Mouse (Mus musculus) MEL (cell line): Measurements from ENCODE around the gene Xlr5c. TPM values are rescaled to one million over a fixed set of nuclear protein-coding genes. Genes with fewer than 3 reads are reported as not detected.
"Not testable (repeated sequence)": the region's sequence is repeated elsewhere in the genome, so short reads cannot be mapped to it uniquely, and the experiment has no call there.

Experiments used
- DNase-seq: peaks from one replicate; pipeline ENCODE4 v3.0.0; 2011; ENCODE audit warnings: low read depth, low spot score
- H3K27ac ChIP-seq: 2 replicates; pipeline ENCODE4 v1.5.1; 2012; ENCODE audit warnings: low read depth, mild to moderate bottlenecking, control low read depth, low read length, moderate library complexity; ENCODE audit not compliant: control insufficient read depth
- H3K27me3 ChIP-seq, 2 experiments: fragments of 150-350 bp in 1 of 2; sonication (generic) in 1 of 2; 2 replicates each; pipeline ENCODE4 v1.6.1; 2012; ENCODE audit warnings: low read length in 2 of 2, mild to moderate bottlenecking in 2 of 2, improper control_type of control experiment in 1 of 2, moderate library complexity in 1 of 2; ENCODE audit not compliant: insufficient read depth in 2 of 2, control insufficient read depth in 1 of 2
- H3K36me3 ChIP-seq, 2 experiments: 2 replicates each; pipeline ENCODE4 v1.6.1; 2012 to 2014; ENCODE audit warnings: low read length in 2 of 2, improper control_type of control experiment in 1 of 2, inconsistent platforms in 1 of 2, mild to moderate bottlenecking in 1 of 2; ENCODE audit not compliant: insufficient read depth in 2 of 2, control insufficient read depth in 1 of 2
- H3K4me1 ChIP-seq, 2 experiments: fragments of 150-350 bp in 1 of 2; sonication (generic) in 1 of 2; 2 replicates each; pipeline ENCODE4 v1.6.1; 2012; ENCODE audit warnings: low read length in 2 of 2, improper control_type of control experiment in 1 of 2, mild to moderate bottlenecking in 1 of 2; ENCODE audit not compliant: insufficient read depth in 2 of 2, control insufficient read depth in 1 of 2
- H3K4me3 ChIP-seq, 2 experiments: fragments of 150-350 bp in 1 of 2; sonication (generic) in 1 of 2; 2 replicates each; pipeline ENCODE4 v1.5.1; 2012; ENCODE audit warnings: low read depth in 2 of 2, low read length in 2 of 2, mild to moderate bottlenecking in 2 of 2, moderate library complexity in 2 of 2, control low read depth in 1 of 2, improper control_type of control experiment in 1 of 2; ENCODE audit not compliant: control insufficient read depth in 1 of 2, insufficient read depth in 1 of 2
- H3K79me2 ChIP-seq: 2 replicates; pipeline ENCODE4 v1.6.1; 2012; ENCODE audit warnings: mild to moderate bottlenecking, low read length, moderate library complexity; ENCODE audit not compliant: control insufficient read depth, poor library complexity, insufficient read depth
- H3K9ac ChIP-seq: 2 replicates; pipeline ENCODE4 v1.6.1; 2012; ENCODE audit warnings: low read depth, mild to moderate bottlenecking, control low read depth, low read length, moderate library complexity; ENCODE audit not compliant: control insufficient read depth, poor library complexity, severe bottlenecking
- H3K9me3 ChIP-seq: fragments of 150-350 bp; sonication (generic); replicated peaks from 2 replicates; pipeline ENCODE4 v1.6.1; 2012; ENCODE audit warnings: mild to moderate bottlenecking, low read length, improper control_type of control experiment, moderate library complexity; ENCODE audit not compliant: insufficient read depth
- HCFC1 ChIP-seq: IDR thresholded peaks from 2 replicates; pipeline ENCODE4 v1.6.1; 2012; ENCODE audit warnings: low read depth, mild to moderate bottlenecking, inconsistent platforms, low read length, improper control_type of control experiment, moderate library complexity
- MAFK ChIP-seq: IDR thresholded peaks from 2 replicates; pipeline ENCODE4 v1.6.1; 2011; ENCODE audit warnings: low read depth, mild to moderate bottlenecking, low read length, improper control_type of control experiment, borderline replicate concordance
- MEF2A ChIP-seq: IDR thresholded peaks from 2 replicates; pipeline ENCODE4 v1.6.1; 2014; ENCODE audit warnings: low read depth, mild to moderate bottlenecking, inconsistent platforms, low read length, improper control_type of control experiment; ENCODE audit not compliant: poor library complexity, insufficient replicate concordance, severe bottlenecking; ENCODE audit errors: extremely low read depth
- NELFE ChIP-seq: IDR thresholded peaks from 2 replicates; pipeline ENCODE4 v1.6.1; 2011; ENCODE audit warnings: low read depth, low read length, improper control_type of control experiment
- NRF1 ChIP-seq: IDR thresholded peaks from 2 replicates; pipeline ENCODE4 v1.6.1; 2014; ENCODE audit warnings: low read depth, mild to moderate bottlenecking, inconsistent platforms, low read length, improper control_type of control experiment, moderate library complexity; ENCODE audit not compliant: poor library complexity, insufficient read depth, severe bottlenecking
- POLR2A ChIP-seq, 2 experiments: IDR thresholded peaks; 2 replicates each; pipeline ENCODE4 v1.6.1; 2011 to 2012; ENCODE audit warnings: low read length in 2 of 2, mild to moderate bottlenecking in 2 of 2, control low read depth in 1 of 2, improper control_type of control experiment in 1 of 2, low read depth in 1 of 2, moderate library complexity in 1 of 2; ENCODE audit not compliant: control insufficient read depth in 1 of 2, insufficient read depth in 1 of 2, poor library complexity in 1 of 2
- SIN3A ChIP-seq: IDR thresholded peaks from 2 replicates; pipeline ENCODE4 v1.6.1; 2012; ENCODE audit warnings: low read length, improper control_type of control experiment, inconsistent platforms
- TAL1 ChIP-seq: IDR thresholded peaks from 2 replicates; pipeline ENCODE4 v1.6.1; 2012; ENCODE audit warnings: mild to moderate bottlenecking, inconsistent platforms, low read length, moderate library complexity, mixed read lengths
- USF1 ChIP-seq: IDR thresholded peaks from 2 replicates; pipeline ENCODE4 v1.6.1; 2014; ENCODE audit warnings: low read depth, mild to moderate bottlenecking, inconsistent platforms, low read length, improper control_type of control experiment, moderate library complexity
- USF2 ChIP-seq, 2 experiments: IDR thresholded peaks; 2 replicates each; pipeline ENCODE4 v1.6.1; 2011 to 2012; ENCODE audit warnings: improper control_type of control experiment in 2 of 2, low read length in 2 of 2, borderline replicate concordance in 1 of 2, inconsistent platforms in 1 of 2, low read depth in 1 of 2, mild to moderate bottlenecking in 1 of 2; ENCODE audit not compliant: insufficient read depth in 1 of 2
- ZNF384 ChIP-seq: IDR thresholded peaks from 2 replicates; pipeline ENCODE4 v1.6.1; 2012; ENCODE audit warnings: low read depth, mild to moderate bottlenecking, inconsistent platforms, low read length, improper control_type of control experiment
- polyA plus RNA-seq, 2 experiments: library from polyadenylated mRNA; stranded (reverse) in 1 of 2; unstranded in 1 of 2; fragments of >175 nt in 1 of 2; fragments of >200 nt in 1 of 2; gene quantifications; 2 replicates each; pipeline versions ENCODE4 v1.2.1 to v1.2.4; 2012; ENCODE audit warnings: low replicate concordance in 2 of 2, low read depth in 1 of 2; ENCODE audit not compliant: insufficient read length in 2 of 2, insufficient read depth in 1 of 2, missing spikeins in 1 of 2
- total RNA-seq: library from RNA; depleted of rRNA; stranded (reverse); fragments of 300-350 nt; gene quantifications from 2 replicates; pipeline ENCODE4 v1.2.3, GENCODE M21; 2012

Gene Xlr5c
- total and polyA plus RNA-seq, 3 experiments: not detected

DNA sequence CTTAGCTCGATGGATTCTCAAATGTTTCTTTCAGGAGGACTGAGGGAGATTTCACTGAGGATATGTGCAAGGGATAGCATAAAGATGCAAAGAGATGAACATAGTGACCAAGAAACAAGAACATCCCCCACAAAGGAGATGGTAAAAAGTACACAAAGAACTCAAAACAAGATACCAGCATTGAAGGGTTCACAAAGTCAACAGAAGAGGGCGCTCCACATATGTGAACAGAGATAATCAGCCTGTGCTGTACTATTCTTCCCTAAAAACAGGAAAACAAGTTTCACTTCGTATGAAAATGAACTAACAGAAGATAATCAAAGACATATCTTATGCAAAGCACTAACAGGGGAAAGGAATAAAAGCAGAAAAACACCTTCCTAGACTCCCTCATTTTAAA, 19.7 kb upstream of the Xlr5c start (continued):
- TF ChIP-seq SIN3A (no peak), USF2 (IDR thresholded peaks at IDR 0.05; ENCODE audit: borderline replicate concordance in 1 of 2, insufficient read depth in 1 of 2, low read depth in 1 of 2, low read length in 2 of 2) (no peak), MEF2A (no peak), TAL1 (no peak), ZNF384 (no peak), USF1 (no peak), HCFC1 (no peak), MAFK (no peak)

DNA sequence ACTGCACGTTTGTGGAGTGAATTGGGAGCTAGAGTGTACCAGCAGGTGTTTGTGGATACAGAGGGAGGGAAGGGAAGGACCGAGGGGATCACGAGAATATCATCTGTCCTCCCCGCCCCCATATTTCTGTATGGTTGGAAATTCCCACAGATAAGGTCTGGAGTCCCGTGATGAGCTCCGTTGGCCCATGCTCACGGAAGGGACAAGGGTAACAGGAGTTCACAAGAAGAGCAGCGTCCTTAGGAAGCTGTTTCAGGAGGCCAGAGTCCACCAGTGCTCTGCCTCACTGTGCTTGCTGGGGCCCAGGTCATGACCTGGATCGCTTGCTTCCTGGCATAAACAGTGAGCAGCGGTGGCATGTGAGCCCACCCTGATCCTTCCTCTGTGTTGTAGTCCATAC, 3.0 kb upstream of the Xlr5c start:
- DNase-seq, H3K4me1 ChIP-seq, H3K79me2 ChIP-seq, H3K27ac ChIP-seq, H3K27me3 ChIP-seq, H3K9me3 ChIP-seq, H3K36me3 ChIP-seq, H3K4me3 ChIP-seq, H3K9ac ChIP-seq: not testable (repeated sequence)

DNA sequence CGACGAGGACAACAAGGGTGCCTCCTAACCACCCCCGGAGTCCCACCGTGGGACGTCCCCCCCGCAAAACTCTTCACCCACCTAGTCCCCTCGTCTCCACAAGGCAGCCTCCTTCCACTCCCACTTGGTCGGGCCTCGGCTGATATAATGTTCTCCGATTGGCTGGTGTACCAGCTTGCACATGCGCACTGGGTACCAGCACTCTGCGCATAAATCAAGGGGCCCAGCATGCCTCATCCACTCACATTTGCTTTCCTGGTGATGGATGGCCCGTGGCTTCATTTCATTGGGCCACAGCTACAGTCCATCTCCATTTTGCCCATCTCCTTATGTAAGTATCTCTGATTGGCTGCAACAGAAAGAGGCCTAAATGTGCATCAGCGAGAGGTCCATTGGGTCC, 27.5 kb downstream of the Xlr5c start, which contains the start of gene Xlr3c:
Xlr3c (minus strand) TSS at position 121 of the 400 bp plus-strand sequence.
- not testable (repeated sequence) for H3K36me3 ChIP-seq, H3K27ac ChIP-seq, H3K27me3 ChIP-seq, H3K9me3 ChIP-seq, H3K4me1 ChIP-seq, H3K79me2 ChIP-seq
- DNase-seq: peak; percentile 89
- Histone ChIP-seq H3K4me3 (peak within 1 kb of the TSS; percentile 62 to 74), H3K9ac (peak within 1 kb of the TSS; percentile 64)
- TF ChIP-seq HCFC1 (peak; percentile 68; the same call in 1 of the 2 replicates), NELFE (peak; percentile 38; the same call in 1 of the 2 replicates), POLR2A (IDR thresholded peaks at IDR 0.05; ENCODE audit: control insufficient read depth in 1 of 2, insufficient read depth in 1 of 2, low read depth in 1 of 2, low read length in 2 of 2, poor library complexity in 1 of 2) (peak in 1 of 2 experiments; percentile 60; a peak in 2 of 4 replicates), NRF1 (peak; percentile 79)

DNA sequence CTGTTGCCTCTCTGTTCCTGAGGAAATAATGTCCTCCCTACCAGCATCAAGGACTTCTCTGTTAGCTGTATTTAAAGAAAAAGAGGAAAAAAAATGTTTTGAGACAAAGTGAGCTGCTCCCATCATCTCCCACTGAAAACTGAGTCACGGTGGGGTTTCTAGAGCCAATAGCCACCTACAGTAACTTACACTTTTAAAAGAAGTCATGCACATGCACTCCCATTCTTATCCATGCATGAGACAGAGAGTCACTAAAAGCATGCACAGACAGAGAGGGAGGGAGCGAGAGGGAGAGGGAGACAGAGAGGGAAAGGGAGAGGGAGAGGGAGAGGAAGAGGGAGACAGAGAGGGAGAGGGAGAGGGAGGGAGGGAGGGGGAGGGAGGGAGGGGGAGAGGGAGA, 30.3 kb downstream of the Xlr5c start:
- not testable (repeated sequence) for H3K27ac ChIP-seq, H3K79me2 ChIP-seq, H3K9ac ChIP-seq, H3K4me3 ChIP-seq, DNase-seq, H3K27me3 ChIP-seq, H3K4me1 ChIP-seq, H3K9me3 ChIP-seq, H3K36me3 ChIP-seq
